Mouse (Mus musculus) hindbrain, embryonic 11.5 days (tissue): Measurements from ENCODE around the gene Lonp2. TPM values are rescaled to one million over a fixed set of nuclear protein-coding genes. Genes with fewer than 3 reads are reported as not detected.

Experiments
- ATAC-seq: fragments of 200-750 bp; cut with Nextera tagmentation; 2 replicates; pipeline ENCODE4 v1.8.0; 2017; ENCODE audit warnings: mild to moderate bottlenecking, moderate TSS enrichment, moderate library complexity; ENCODE audit not compliant: low FRiP score
- DNase-seq: peaks from one replicate; pipeline ENCODE4 v3.0.0-alpha.2; 2015; ENCODE audit warnings: low spot score
- H3K27ac ChIP-seq: fragments of 300-500 bp; sonication (generic); 2 replicates; pipeline ENCODE4 v1.5.1; 2014; ENCODE audit warnings: mild to moderate bottlenecking, low read depth, low read length
- H3K27me3 ChIP-seq: fragments of 300-500 bp; sonication (generic); 2 replicates; pipeline ENCODE4 v1.6.1; 2014; ENCODE audit warnings: mild to moderate bottlenecking, low read length, moderate library complexity, mixed read lengths; ENCODE audit not compliant: control insufficient read depth, insufficient read depth
- H3K36me3 ChIP-seq: fragments of 300-500 bp; sonication (generic); 2 replicates; pipeline ENCODE4 v1.6.1; 2014; ENCODE audit warnings: mild to moderate bottlenecking, low read length, moderate library complexity, mixed read lengths; ENCODE audit not compliant: control insufficient read depth, insufficient read depth
- H3K4me1 ChIP-seq: fragments of 300-500 bp; sonication (generic); replicated peaks from 2 replicates; pipeline ENCODE4 v1.6.1; 2014; ENCODE audit warnings: low read length, mixed read lengths; ENCODE audit not compliant: control insufficient read depth, insufficient read depth
- H3K4me2 ChIP-seq: fragments of 300-500 bp; sonication (generic); replicated peaks from 2 replicates; pipeline ENCODE4 v1.6.1; 2014; ENCODE audit warnings: mild to moderate bottlenecking, low read depth, low read length
- H3K4me3 ChIP-seq: fragments of 300-500 bp; sonication (generic); 2 replicates; pipeline ENCODE4 v1.5.1; 2014; ENCODE audit warnings: low read depth, low read length
- H3K9ac ChIP-seq: fragments of 300-500 bp; sonication (generic); 2 replicates; pipeline ENCODE4 v1.6.1; 2014; ENCODE audit warnings: low read depth, low read length
- H3K9me3 ChIP-seq: fragments of 300-500 bp; sonication (generic); 2 replicates; pipeline ENCODE4 v1.6.1; 2016; ENCODE audit warnings: low read length; ENCODE audit not compliant: control insufficient read depth
- WGBS: fragments of 180-500 bp; shearing (Covaris S2); extraction: QIAGEN DNeasy Blood & Tissue Kit; methylation state at CpG from one replicate; pipeline ENCODE4 v1.1.7; 2014; 5-methylcytosine and 5-hydroxymethylcytosine counted together
- polyA plus RNA-seq: library from polyadenylated mRNA; unstranded; fragments of >200 nt; fragmentation: Nextera tagmentation; extraction: Ambion mirVana; gene quantifications from 2 replicates; pipeline ENCODE4 v1.2.1, GENCODE M21; 2014

The Lonp2 gene
- polyA plus RNA-seq, 1 experiment from 2014 or later: 67.4 TPM

DNA sequence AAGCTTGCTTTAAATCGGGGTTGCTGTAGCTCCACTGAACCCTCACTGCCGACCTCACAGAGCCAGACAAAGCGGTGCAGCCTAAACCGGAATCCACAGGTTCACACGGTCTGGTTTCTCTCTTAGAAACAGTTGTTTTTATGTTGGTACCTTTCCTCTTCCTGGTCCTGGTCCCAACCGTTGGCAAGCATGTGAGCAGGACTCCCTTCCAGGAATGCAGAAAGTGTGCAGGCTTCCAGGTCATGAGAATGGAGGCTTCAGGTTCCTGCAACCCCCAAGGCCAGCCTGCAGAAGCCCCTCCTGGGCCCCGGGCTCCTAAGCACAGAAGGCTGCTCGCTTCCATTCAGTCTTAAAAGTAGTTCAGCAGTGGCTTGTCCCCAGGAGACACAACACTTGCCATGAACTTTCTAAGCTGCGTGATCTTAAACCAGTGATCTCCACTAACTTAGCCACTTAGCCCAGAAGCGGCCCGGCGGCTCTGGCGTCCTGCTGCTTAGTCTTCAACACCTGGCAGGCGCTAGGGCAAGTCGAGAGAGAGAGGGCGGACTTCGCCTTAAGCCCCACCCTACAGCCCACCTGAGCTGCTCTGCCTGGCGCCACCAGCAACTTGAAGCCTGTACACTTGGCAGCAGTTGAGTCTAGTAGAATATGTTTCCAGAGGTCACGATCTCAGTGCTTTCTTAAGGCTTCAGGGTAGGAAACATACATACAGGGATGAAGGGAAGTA is 104.5 kb downstream of the Lonp2 start:
- no peaks in the 10 kb centered on the region for H3K4me1 ChIP-seq
- H3K4me3 ChIP-seq: no peak overlapping the region
- no peak overlapping the region for H3K4me2 ChIP-seq
- H3K27me3 ChIP-seq: no peaks in the 10 kb centered on the region
- ATAC-seq (no peak), DNase-seq (no peak)
- no peaks in the 10 kb centered on the region for H3K36me3 ChIP-seq
- no peaks in the 10 kb centered on the region for H3K9me3 ChIP-seq
- 68% methylated on average over 19 of the region's 19 CpGs for WGBS
- H3K27ac ChIP-seq: 0 out of 2 replicates have a peak overlapping the region, but pooled peaks have one; percentile 9
- H3K9ac ChIP-seq: no peak overlapping the region

DNA sequence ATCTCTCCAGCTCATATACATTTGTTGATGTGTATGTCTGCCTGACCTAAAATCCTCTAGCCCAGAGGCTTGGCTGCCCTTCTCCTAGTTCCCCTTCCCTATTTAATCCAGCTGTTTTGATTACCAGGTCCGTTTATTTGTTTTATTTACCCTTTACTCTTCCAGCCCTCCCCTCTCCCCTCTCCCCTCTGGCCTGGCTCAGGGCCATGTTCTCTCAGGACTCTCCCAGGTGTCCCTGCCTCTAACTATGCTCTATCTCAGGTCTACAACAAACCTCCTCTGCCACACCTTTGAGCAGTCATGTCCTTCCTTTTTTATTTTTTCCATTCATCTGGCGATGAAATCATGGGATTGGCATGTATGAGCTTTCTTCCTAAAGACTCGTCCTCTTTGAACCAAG is 106.5 kb downstream of the Lonp2 start:
- Histone ChIP-seq H3K27me3 (no peaks in the 10 kb centered on the region), H3K4me3 (no peak overlapping the region), H3K4me2 (no peak overlapping the region), H3K27ac (no peak overlapping the region), H3K36me3 (no peaks in the 10 kb centered on the region), H3K9me3 (no peaks in the 10 kb centered on the region), H3K9ac (no peak overlapping the region), H3K4me1 (no peaks in the 10 kb centered on the region)
- DNase-seq (no peak), ATAC-seq (no peak)
- WGBS: 69% methylated on average over 3 of the region's 3 CpGs

DNA sequence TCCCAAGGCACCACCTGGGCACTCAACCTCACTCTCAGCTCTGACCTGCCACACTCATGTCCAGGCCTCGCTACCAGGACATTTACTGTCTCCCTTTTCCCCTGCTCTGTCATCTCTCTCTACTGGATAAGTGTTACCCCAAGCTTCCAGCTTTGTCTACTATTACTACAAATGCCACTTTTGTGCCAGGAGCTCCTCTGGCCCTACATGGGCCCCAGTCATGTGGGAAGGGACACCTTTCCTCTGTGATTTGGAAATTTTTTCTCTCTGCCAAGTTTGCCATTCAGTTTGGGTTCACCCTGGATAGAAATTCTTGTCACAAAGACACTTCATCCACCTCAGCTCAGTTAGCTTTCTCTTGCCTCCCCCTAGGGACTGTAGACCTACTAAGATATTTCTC is 107.0 kb downstream of the Lonp2 start:
- H3K4me3 ChIP-seq: no peak overlapping the region
- no peak overlapping the region for H3K4me2 ChIP-seq
- H3K27me3 ChIP-seq: no peaks in the 10 kb centered on the region
- no peak for DNase-seq
- ATAC-seq: no peak
- H3K4me1 ChIP-seq: no peaks in the 10 kb centered on the region
- no peak overlapping the region for H3K9ac ChIP-seq
- H3K9me3 ChIP-seq: no peaks in the 10 kb centered on the region
- H3K36me3 ChIP-seq: no peaks in the 10 kb centered on the region
- H3K27ac ChIP-seq: no peak overlapping the region
- 92% methylated on average over 1 of the region's 1 CpGs for WGBS

DNA sequence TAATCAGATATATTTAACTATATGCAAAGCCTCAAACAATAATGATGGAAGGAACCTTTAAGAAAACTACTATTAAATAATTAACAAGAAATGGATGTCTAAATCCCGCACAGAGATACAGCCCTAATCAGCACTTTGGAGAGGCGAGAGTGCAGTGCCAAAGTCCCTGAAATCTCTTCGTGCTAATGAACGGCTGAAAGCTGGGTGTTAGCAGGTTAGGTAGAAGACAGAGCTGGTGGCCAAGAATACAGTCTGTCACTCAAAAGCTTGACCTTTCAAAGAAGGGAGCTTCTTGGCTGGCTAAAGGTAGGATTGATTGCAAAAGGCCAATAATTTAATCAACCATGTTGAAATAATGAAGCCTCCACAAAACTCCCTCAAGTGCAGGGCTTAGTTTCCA is 110.3 kb downstream of the Lonp2 start:
- DNase-seq (no peak), ATAC-seq (no peak)
- H3K27ac ChIP-seq: no peak overlapping the region
- no peak overlapping the region for H3K9ac ChIP-seq
- no peak overlapping the region for H3K4me2 ChIP-seq
- H3K9me3 ChIP-seq: no peaks in the 10 kb centered on the region
- H3K4me1 ChIP-seq: no peaks in the 10 kb centered on the region
- H3K36me3 ChIP-seq: no peaks in the 10 kb centered on the region
- H3K4me3 ChIP-seq: no peak overlapping the region
- 87% methylated on average over 4 of the region's 4 CpGs for WGBS
- H3K27me3 ChIP-seq: no peaks in the 10 kb centered on the region

DNA sequence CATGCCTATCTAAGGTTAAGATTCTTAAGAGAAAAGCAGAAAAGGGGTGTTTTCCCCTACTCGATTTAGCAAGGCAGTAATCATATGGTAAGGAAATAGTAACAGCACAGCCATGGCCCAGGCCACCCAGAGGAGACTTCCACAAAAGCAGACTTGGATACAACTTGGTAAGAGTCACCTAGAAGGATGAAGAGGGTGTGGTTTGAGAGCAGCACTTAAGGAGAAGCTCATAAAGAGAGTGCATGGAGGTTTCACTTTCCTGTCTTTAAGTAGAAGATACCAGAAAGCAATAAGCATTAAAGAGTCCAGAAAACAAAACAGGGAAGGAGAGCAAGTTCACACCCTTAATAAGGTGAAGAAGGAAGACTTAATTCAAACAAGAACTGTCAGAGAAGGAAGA is 111.1 kb downstream of the Lonp2 start:
- 97% methylated on average over 1 of the region's 1 CpGs for WGBS
- ATAC-seq: no peak
- no peaks in the 10 kb centered on the region for H3K27me3 ChIP-seq
- no peak overlapping the region for H3K27ac ChIP-seq
- no peak overlapping the region for H3K4me2 ChIP-seq
- H3K4me3 ChIP-seq: no peak overlapping the region
- no peaks in the 10 kb centered on the region for H3K36me3 ChIP-seq
- H3K9me3 ChIP-seq: no peaks in the 10 kb centered on the region
- H3K4me1 ChIP-seq: no peaks in the 10 kb centered on the region
- H3K9ac ChIP-seq: no peak overlapping the region
- no peak for DNase-seq

DNA sequence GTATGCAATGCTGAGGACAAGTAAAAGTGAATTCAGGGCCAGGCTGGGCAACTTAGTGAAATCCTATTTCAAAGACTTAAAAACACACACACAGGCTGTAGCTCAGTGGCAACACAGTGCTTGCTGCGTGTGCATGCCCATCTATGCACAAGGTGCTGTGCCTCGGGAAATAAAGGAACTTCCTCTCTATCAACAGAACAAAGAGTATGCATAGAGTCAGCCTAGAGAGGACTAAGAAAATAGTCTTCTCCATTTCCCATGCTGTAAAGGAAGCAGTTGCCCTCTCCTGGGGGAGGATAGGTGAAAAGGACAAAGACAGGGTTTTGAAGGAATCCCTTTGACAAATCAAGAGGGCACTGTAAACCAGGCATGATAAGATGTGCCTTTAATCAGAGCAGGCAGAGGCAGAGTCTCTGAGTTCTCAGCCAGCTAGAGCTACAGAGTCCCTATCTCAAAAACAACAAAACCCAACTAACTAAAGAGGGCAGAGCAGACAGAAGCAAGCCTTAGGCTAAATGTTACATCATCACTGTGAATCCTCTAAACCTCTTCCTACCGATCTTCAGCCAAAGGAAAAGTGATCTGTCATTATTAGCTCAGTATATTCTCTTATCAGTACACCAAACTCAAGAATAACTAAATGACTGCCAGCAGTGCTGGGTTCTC is 111.7 kb downstream of the Lonp2 start:
- H3K4me1 ChIP-seq: no peaks in the 10 kb centered on the region
- no peak overlapping the region for H3K4me2 ChIP-seq
- no peak for DNase-seq
- no peaks in the 10 kb centered on the region for H3K36me3 ChIP-seq
- no peaks in the 10 kb centered on the region for H3K27me3 ChIP-seq
- H3K4me3 ChIP-seq: no peak overlapping the region
- 72% methylated on average over 3 of the region's 3 CpGs for WGBS
- H3K27ac ChIP-seq: no peak overlapping the region
- no peak for ATAC-seq
- H3K9me3 ChIP-seq: no peaks in the 10 kb centered on the region
- no peak overlapping the region for H3K9ac ChIP-seq

DNA sequence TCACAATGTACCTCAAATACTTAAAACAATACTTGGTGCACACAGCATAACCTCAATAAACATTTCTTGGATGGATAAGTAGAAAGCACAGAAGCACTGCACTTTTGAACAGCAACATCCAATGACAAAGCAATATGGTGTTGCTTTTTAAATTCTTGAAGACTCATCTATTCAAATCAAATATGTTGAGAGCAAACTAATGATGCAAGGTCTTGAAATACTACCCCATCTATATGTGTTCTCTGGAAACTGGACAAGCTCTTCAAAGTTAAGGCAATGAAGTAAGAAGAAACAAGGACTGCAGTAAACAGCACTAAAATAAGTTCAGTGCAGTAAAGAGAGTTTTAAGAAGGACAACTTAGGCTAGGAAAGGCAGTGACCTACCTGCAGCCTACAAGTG is 117.1 kb downstream of the Lonp2 start:
- H3K9me3 ChIP-seq: no peaks in the 10 kb centered on the region
- no peak overlapping the region for H3K27ac ChIP-seq
- no peak overlapping the region for H3K4me2 ChIP-seq
- DNase-seq (no peak), ATAC-seq (no peak)
- no peak overlapping the region for H3K4me3 ChIP-seq
- no peaks in the 10 kb centered on the region for H3K4me1 ChIP-seq
- H3K36me3 ChIP-seq: no peaks in the 10 kb centered on the region
- H3K9ac ChIP-seq: no peak overlapping the region
- no peaks in the 10 kb centered on the region for H3K27me3 ChIP-seq

DNA sequence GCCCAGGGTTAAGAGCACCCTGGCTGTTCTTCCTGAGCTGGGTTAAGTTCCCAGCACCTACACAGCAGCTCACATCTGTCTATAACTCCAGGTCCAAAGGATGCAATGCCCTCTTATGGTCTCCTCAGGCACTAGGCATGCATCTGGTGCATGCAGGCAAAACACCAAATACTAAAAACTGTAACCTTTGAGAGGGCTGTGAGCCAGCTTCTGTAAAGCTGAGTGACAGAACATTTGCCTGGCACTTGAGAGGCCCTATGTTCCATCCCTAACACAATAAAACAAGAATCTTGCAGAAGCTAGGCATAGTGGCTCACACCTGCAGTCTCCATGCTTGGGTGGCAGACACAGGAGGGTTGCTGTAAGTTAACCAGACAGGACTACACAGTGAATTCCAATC is 117.8 kb downstream of the Lonp2 start:
- Histone ChIP-seq H3K27ac (no peak overlapping the region), H3K4me3 (no peak overlapping the region), H3K27me3 (no peaks in the 10 kb centered on the region), H3K9me3 (no peaks in the 10 kb centered on the region), H3K4me2 (no peak overlapping the region), H3K4me1 (no peaks in the 10 kb centered on the region), H3K9ac (no peak overlapping the region), H3K36me3 (no peaks in the 10 kb centered on the region)
- no peak for DNase-seq
- ATAC-seq: no peak
